Mouse (Mus musculus): ENCODE measurements around the gene St6galnac6. TPM values are rescaled to one million over a fixed set of nuclear protein-coding genes. Genes with fewer than 3 reads are reported as not detected.
A peak's percentile ranks its signal among the peaks of the same experiment; 100 is the strongest.

St6galnac6 gene
- total RNA-seq, 1 experiment from 2014 or later: 4.7 TPM

DNA sequence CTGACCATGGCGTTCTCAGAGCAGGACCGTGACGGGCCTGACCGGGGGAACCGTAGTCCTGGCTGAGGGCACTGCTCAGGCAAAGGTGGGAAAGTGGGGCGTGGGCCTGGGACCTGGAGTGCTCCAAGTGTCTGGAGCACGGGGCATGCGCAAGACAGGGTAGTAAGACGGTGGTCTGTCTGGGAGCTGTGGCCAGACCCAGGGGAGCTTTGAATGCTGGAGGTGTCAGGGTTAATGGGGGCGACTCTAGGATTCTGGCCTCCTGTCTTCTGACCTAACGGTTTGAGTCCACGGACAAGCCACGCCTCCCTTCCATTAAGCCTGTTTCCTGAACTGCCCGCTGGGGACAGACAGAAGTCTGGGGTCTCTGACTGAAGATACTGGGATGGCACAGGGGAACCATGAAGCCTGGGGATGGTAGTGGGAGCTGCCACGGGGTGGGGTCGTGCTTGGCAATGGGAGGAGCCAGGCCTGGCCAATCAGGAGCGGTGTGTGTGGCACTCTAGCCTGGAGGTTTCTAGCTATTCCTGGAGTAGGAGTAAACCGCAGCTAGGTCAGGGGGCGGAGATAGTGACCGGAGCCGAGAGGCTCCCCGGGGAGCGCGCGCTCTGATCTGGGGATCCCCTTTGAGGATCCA, 8.8 kb downstream of the St6galnac6 start:
- peak; percentile 20; the same call in 1 of the 2 replicates for ATAC-seq (ENCODE audit: extremely low read depth, insufficient number of reproducible peaks, low FRiP score, poor library complexity, severe bottlenecking)

GRCm38 (mm10) chr2:32608778-32609435, 9.4 kb downstream of the St6galnac6 start:
- ATAC-seq (ENCODE audit: extremely low read depth, insufficient number of reproducible peaks, low FRiP score, poor library complexity, severe bottlenecking): no peak

- no peak for ATAC-seq (ENCODE audit: extremely low read depth, insufficient number of reproducible peaks, low FRiP score, poor library complexity, severe bottlenecking)
Measured at GRCm38 (mm10) chr2:32610610-32611229, 11.2 kb downstream of the St6galnac6 start.

GRCm38 (mm10) chr2:32612274-32612673, 12.8 kb downstream of the St6galnac6 start:
- no peak for ATAC-seq (ENCODE audit: extremely low read depth, insufficient number of reproducible peaks, low FRiP score, poor library complexity, severe bottlenecking)

GRCm38 (mm10) chr2:32617109-32617508, 17.6 kb downstream of the St6galnac6 start:
- ATAC-seq (ENCODE audit: extremely low read depth, insufficient number of reproducible peaks, low FRiP score, poor library complexity, severe bottlenecking): no peak

GRCm38 (mm10) chr2:32617601-32618000, 18.1 kb downstream of the St6galnac6 start:
- no peak for ATAC-seq (ENCODE audit: extremely low read depth, insufficient number of reproducible peaks, low FRiP score, poor library complexity, severe bottlenecking)

DNA sequence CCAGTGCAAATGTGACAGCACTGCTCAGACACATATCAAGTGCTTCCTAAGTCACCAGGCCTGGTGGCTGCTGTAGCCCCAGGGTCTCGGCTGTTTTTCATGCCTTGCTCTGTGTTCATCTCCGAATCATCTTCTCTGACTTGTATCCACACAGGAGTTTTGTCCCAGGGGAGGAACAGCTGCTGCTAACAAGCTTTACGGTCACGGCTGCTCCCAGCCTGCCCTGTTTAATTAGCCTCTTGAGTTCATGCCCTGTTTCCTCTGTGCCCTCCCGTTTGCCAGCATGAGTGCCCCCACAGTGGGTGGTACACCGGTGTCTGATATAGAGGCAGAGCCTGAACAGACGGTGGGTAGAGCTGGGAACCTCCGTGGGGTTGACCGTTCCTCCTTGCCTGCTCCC, 18.5 kb downstream of the St6galnac6 start:
- ATAC-seq (ENCODE audit: extremely low read depth, insufficient number of reproducible peaks, low FRiP score, poor library complexity, severe bottlenecking): no peak

GRCm38 (mm10) chr2:32620682-32621516, 21.4 kb downstream of the St6galnac6 start:
- no peak for ATAC-seq (ENCODE audit: extremely low read depth, insufficient number of reproducible peaks, low FRiP score, poor library complexity, severe bottlenecking)

- ATAC-seq (ENCODE audit: extremely low read depth, insufficient number of reproducible peaks, low FRiP score, poor library complexity, severe bottlenecking): no peak
Measured at GRCm38 (mm10) chr2:32621517-32621859, 22.0 kb downstream of the St6galnac6 start, which contains the start of gene Ak1. Gene Ak1, plus strand, starts transcription at chr2:32621758.

DNA sequence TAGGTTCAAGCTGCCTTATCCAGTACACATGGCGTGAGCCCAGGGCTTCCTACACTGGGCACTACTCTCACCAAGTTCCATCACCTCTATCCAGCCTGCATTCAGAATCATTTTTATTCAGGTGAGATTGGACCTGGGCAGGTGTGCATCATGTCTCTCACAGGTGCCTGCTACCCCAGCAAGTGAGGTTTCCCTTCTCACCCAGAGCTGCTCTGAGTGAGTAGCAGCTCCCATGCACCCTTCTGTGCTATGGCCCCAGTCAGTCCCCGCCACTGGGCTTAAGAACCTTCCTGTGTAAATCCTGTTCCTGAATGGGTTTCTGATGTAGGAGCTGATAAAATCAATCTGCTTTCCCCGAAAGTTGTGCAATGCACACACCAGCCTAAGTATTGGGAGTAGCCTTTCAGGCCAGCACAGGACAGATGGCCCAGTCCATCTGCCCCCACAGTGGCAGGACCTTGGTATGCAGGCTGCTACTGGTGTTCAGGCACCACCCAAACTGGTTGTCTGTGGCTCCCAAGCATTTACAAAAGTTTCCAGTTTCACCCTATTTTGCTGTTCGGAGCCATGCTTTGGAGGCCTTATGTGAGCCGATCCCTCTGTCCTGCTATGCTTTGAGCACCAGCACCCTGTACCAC, 24.7 kb downstream of the St6galnac6 start:
- no peak for ATAC-seq (ENCODE audit: extremely low read depth, insufficient number of reproducible peaks, low FRiP score, poor library complexity, severe bottlenecking)

DNA sequence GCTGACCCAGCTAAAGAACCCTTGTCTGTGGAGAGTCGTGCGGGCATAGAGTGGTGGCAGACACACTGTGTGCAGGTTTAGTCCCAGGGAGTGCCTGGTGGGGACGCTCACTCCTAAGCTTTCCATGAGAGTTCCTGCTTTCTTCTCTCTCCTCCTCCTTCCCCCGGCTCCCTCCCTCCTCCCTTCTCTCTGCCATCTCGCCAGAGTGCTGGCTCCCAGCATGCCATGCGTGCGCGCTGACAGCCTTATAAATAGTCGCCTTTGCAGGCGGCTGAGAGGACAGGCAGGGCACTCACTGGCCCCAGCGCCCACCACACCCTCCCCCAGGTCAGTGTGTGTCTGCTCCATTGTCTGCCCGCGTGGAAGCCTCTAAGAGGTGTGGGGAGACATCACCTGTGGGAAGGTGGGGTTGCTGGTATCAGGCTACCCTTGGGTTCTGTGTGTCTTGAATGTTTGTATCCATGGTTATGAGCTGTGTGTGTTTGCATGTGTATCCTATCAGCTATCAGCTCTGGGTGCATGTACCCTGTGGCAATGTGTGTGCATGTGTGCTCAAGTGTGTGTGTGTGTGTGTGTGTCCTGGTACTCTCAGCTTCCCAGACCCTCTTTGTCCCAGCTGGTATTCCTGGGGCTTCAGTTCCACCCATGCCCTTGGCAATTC, 25.8 kb downstream of the St6galnac6 start:
- no peak for ATAC-seq (ENCODE audit: extremely low read depth, insufficient number of reproducible peaks, low FRiP score, poor library complexity, severe bottlenecking)

DNA sequence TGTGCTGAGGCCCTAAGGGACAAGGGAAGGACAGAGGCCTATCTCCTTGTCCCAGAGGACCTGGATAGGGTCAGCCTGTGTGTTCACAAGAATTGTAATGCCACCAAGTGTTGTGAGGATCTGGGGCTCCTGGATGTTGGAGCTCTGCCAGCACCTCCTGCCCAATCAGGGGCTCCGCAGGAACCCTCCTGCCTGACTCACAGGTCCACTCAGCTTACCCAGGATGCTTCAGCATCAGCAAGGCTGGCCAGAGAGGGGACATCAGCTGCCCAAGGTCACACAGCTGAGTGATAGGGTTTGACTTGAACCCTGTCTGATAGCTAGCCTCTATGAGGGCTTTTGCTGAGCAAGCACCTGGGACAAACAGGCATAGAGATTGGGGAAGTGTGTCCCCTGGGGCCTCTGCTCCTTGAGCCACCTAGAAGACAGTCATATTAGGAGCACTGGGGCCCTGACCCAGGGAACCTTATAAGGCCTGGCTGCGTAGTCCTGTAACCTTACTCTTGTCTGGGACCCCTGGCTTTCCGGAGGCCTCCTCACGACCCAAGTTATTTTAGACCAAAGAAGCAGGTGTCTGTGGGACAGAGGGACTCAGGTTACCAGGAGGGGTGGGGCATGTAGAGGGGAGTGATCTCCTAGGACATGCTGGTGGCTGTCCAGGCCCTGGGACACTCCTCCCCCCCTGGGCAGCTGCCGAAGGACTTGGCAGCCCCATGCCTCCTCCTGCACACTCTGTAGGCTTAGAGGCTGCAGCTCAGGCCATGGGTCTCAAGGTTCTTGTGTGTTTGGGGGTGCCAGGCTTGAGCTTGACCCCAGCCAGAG, 26.6 kb downstream of the St6galnac6 start:
- ATAC-seq (ENCODE audit: extremely low read depth, insufficient number of reproducible peaks, low FRiP score, poor library complexity, severe bottlenecking): no peak

DNA sequence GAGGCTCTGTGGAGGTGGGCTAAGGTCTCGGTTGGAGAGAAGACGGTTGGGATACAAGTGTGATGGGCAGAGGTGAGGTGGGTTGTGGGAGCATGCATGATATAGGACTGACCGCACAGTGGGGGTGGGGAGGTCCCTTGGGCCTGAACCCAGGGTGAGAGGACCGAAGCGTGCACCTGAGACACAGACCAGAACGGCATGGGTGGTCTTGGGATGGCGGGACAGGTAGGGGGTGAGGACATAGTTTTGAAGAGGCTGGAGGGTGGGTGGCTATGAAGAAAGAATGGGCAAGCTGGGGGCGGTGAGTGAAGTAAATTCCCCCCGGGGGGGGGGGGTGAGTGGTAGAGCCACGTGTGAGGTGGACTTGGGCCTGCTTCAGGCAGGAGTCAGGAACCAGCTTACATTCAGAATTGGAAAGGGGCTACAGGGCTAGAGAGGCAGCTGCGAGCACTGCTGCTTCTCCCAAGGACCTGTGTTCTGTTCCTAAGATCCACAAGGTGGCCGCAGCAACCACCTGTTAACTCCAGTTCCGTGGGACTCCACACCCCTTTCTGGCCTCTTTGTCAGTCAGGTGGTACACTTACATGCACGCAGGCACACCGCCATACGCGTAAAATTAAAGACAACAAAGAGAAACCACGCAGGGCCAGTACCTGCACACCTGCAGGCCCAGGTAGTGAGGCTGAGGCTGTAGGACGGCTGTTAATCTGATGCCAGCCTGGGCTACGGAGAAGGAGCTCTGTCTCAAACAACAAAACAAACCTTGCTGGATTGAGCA, 27.9 kb downstream of the St6galnac6 start:
- no peak for ATAC-seq (ENCODE audit: extremely low read depth, insufficient number of reproducible peaks, low FRiP score, poor library complexity, severe bottlenecking)

GRCm38 (mm10) chr2:32628044-32628550, 28.6 kb downstream of the St6galnac6 start:
- no peak for ATAC-seq (ENCODE audit: extremely low read depth, insufficient number of reproducible peaks, low FRiP score, poor library complexity, severe bottlenecking)

DNA sequence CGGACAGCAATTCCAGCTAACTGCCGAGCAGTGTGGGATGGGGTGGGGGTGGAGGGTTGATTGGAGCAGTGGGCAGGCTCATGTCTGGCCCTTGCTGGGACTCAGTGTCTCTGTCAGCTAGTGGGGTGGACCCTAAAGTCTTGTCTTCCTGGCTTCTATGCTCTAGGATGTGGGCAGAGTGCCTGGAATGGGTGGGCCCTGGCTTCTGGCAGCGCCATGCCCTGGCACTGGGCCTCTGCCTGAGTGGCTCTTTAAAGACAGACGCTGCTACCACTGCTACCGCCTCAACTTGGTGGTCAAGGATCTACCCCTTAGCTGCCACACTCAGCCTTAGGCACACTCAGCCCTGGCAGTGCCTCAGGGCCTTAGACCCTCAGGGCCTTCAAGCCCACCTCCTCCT, 29.2 kb downstream of the St6galnac6 start:
- no peak for ATAC-seq (ENCODE audit: extremely low read depth, insufficient number of reproducible peaks, low FRiP score, poor library complexity, severe bottlenecking)

DNA sequence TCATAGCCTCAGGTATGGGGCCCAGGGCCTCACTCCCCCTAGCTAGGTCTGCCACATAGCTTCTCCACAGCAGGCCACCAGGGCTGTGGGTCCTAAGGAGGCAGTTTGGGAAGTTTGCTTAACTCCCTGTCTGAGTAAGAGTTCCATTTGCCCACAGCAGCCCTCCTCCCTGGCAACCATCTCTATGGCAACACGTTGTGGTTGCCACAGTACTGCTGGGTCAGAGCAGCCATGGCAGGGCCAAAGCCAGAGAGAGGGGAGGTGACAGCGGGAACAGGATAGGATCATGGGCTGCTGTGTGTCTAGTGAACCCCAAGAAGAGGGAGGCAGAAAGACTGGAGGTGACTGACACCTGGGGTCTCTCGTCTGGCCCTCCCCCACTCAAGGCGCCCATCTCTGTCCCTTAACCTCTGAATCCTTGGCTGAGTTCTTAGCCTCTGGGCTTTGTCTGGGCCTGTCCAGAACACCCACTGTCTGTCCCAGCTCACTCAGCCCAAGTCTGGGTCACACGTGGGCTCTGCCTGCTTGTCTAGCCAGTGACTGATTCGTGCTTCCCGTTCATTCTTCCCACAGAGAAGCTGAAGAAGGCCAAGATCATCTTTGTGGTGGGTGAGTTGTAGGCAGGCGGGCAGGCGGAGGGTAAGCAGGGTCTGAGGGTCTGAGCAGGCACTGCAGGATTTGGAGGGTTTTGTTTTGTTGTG, 29.9 kb downstream of the St6galnac6 start:
- ATAC-seq (ENCODE audit: extremely low read depth, insufficient number of reproducible peaks, low FRiP score, poor library complexity, severe bottlenecking): no peak

Measured in neutrophil, adult 5-6 weeks (primary cell).